Mouse (Mus musculus) CD4-positive, CD25-positive, alpha-beta regulatory T cell, adult 4 months (primary cell): Measurements from ENCODE around the gene Ltb. TPM values are rescaled to one million over a fixed set of nuclear protein-coding genes. Genes with fewer than 3 reads are reported as not detected.
"Not testable (repeated sequence)": the region's sequence is repeated elsewhere in the genome, so short reads cannot be mapped to it uniquely, and the experiment has no call there.

Experiments
- ATAC-seq: one replicate; pipeline ENCODE4 v1.8.0; 2017
- polyA plus RNA-seq, 2 experiments: library from polyadenylated mRNA; unstranded; fragments of 100-300 nt; shearing (Covaris generic); gene quantifications; one replicate each; pipeline ENCODE4 v1.2.1; 2017

The Ltb gene
- polyA plus RNA-seq, 2 experiments from 2014 or later, result 154 to 344 TPM

GRCm38 (mm10) chr17:35226561-35227046, 32.4 kb downstream of the Ltb start:
- ATAC-seq, result peak; percentile 49

GRCm38 (mm10) chr17:35231022-35231421, 36.8 kb downstream of the Ltb start:
- ATAC-seq, result peak; percentile 50

GRCm38 (mm10) chr17:35232043-35232442, 37.8 kb downstream of the Ltb start:
- no peak for ATAC-seq

- ATAC-seq, result peak; percentile 16
Measured at GRCm38 (mm10) chr17:35232659-35233058, 38.4 kb downstream of the Ltb start.

GRCm38 (mm10) chr17:35233114-35233980, 39.1 kb downstream of the Ltb start, which contains the start of gene Atp6v1g2:
TSS of gene Atp6v1g2 (plus strand) at chr17:35233660.
- ATAC-seq, result no peak

GRCm38 (mm10) chr17:35234090-35234489, 39.9 kb downstream of the Ltb start:
- ATAC-seq, result not testable (repeated sequence)

- ATAC-seq, result no peak
Measured at GRCm38 (mm10) chr17:35234903-35235302, 40.7 kb downstream of the Ltb start.

- ATAC-seq, result peak; percentile 60
Measured at GRCm38 (mm10) chr17:35235614-35236389, 41.6 kb downstream of the Ltb start, which contains the start of gene Nfkbil1. TSS of gene Nfkbil1 (minus strand) at chr17:35235792.

- peak; percentile 64 for ATAC-seq
Measured at GRCm38 (mm10) chr17:35236390-35236746, 42.1 kb downstream of the Ltb start.

- ATAC-seq, result no peak
Measured at GRCm38 (mm10) chr17:35236996-35237395, 42.8 kb downstream of the Ltb start.

- no peak for ATAC-seq
Measured at GRCm38 (mm10) chr17:35237504-35237903, 43.3 kb downstream of the Ltb start.

- no peak for ATAC-seq
Measured at GRCm38 (mm10) chr17:35239700-35240099, 45.5 kb downstream of the Ltb start.

- ATAC-seq, result no peak
Measured at GRCm38 (mm10) chr17:35240384-35241304, 46.4 kb downstream of the Ltb start.

GRCm38 (mm10) chr17:35241305-35242014, 47.2 kb downstream of the Ltb start, which contains the start of gene Ddx39b:
TSS of gene Ddx39b (plus strand) at chr17:35241746.
- peak; percentile 76 for ATAC-seq

- ATAC-seq, result peak; percentile 46
Measured at GRCm38 (mm10) chr17:35242015-35242941, 48.0 kb downstream of the Ltb start.

GRCm38 (mm10) chr17:35243086-35243485, 48.8 kb downstream of the Ltb start:
- no peak for ATAC-seq

GRCm38 (mm10) chr17:35244999-35245398, 50.8 kb downstream of the Ltb start:
- ATAC-seq, result no peak
